Mouse (Mus musculus) heart, adult 10 weeks (tissue): ENCODE results near the gene ccdc198. TPM values are rescaled to one million over a fixed set of nuclear protein-coding genes. Genes with fewer than 3 reads are reported as not detected.

Experiments
- polyA plus RNA-seq: library from polyadenylated mRNA; stranded (reverse); fragments of 350-450 nt; fragmentation: Illumina TruSeq; extraction: RNeasy Lipid Tissue Mini Kit (QIAGEN cat#74804); gene quantifications from one replicate; pipeline ENCODE4 v1.2.3, GENCODE M21; 2014; ENCODE audit warnings: low read depth, low replicate concordance

Gene ccdc198
- polyA plus RNA-seq = not detected

GRCm38 (mm10) chr14:49245126-49245714, at the start of gene ccdc198:
ccdc198 (minus strand) TSS chr14:49245474.

GRCm38 (mm10) chr14:49171867-49172581, 73.2 kb downstream of the ccdc198 start, which contains the start of gene Naa30:
Naa30 (plus strand) TSS chr14:49172226.

Other genes starting within 250 kb of the ccdc198 start
- gene Ap5m1, start 179.4 kb downstream of the ccdc198 start, polyA plus RNA-seq = 11.6 TPM
- 15.4 TPM for gene Exoc5, start 178.8 kb downstream of the ccdc198 start, polyA plus RNA-seq
- 18.1 TPM for gene Naa30, start 73.2 kb downstream of the ccdc198 start, polyA plus RNA-seq